Mouse (Mus musculus) splenic B cell, adult 2 months (primary cell): ENCODE measurements around the gene Tbc1d22a.

Source experiments
- DNase-seq: peaks from one replicate; pipeline ENCODE4 v3.0.0-alpha.2; 2011; ENCODE audit warnings: low read depth, low spot score
- H3K27me3 ChIP-seq: 2 replicates; pipeline ENCODE4 v1.6.1; 2012; ENCODE audit warnings: mild to moderate bottlenecking, low read length, moderate library complexity, mixed read lengths; ENCODE audit not compliant: control insufficient read depth, poor library complexity, insufficient read depth, severe bottlenecking
- H3K36me3 ChIP-seq: 2 replicates; pipeline ENCODE4 v1.6.1; 2012; ENCODE audit warnings: mild to moderate bottlenecking, low read length, moderate library complexity, mixed read lengths; ENCODE audit not compliant: control insufficient read depth, poor library complexity, insufficient read depth, severe bottlenecking

Tbc1d22a gene

DNA sequence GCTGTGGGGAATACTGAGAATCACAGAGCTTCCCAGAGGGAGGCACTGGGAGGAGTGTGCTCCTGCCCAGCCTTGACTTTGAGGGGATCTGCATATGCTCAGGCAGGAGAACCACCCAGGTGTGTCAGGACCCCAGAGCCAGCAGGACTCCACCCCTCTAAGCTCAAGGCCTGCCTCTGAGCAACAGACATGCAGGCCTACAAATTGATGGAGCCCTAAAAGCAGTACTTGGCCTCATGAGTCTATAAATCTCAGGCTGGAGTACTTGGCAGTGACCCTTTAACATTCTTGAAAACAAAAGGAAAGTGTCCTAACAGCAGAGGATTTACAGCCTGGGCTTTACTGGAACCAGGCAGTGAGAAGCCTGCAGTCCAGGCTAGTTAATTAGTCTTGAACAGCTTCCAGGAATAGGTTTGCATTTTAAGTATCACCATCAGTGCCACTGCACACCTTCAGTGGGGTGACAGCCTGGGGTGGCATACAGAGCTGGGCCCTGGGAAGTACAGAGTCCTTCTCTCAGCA lies 263.3 kb downstream of the Tbc1d22a start:
- no peak for DNase-seq
- H3K36me3 ChIP-seq: no peaks in the 10 kb centered on the region
- H3K27me3 ChIP-seq: no peaks in the 10 kb centered on the region

- no peaks in the 10 kb centered on the region for H3K27me3 ChIP-seq
- no peak for DNase-seq
- H3K36me3 ChIP-seq: no peaks in the 10 kb centered on the region
Measured at GRCm38 (mm10) chr15:86478685-86479502, 264.6 kb downstream of the Tbc1d22a start.

- Histone ChIP-seq H3K27me3 (no peaks in the 10 kb centered on the region), H3K36me3 (no peaks in the 10 kb centered on the region)
- DNase-seq: no peak
Measured at GRCm38 (mm10) chr15:86482362-86482761, 268.1 kb downstream of the Tbc1d22a start.

DNA sequence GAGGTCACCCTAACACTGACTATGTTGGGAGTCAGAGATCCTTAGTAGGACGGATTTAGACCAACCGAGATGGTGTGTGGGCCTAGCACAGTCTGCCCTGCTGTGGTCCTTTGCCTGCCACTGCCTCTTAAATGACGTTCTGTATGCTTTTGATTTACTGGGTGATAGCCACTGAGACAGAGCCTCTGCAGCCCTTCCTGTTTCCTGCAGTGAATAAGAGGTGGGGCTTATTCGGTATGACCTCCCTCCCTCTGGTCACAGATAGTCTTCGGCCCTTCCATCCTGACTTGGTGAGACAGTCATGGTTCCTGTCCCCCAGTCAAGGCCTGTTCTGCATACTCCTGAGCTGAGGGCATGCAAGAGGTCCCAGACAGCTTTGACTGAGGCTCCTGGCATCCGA lies 271.6 kb downstream of the Tbc1d22a start:
- Histone ChIP-seq H3K27me3 (no peaks in the 10 kb centered on the region), H3K36me3 (no peaks in the 10 kb centered on the region)
- no peak for DNase-seq

- no peak for DNase-seq
- no peaks in the 10 kb centered on the region for H3K27me3 ChIP-seq
- H3K36me3 ChIP-seq: no peaks in the 10 kb centered on the region
Measured at GRCm38 (mm10) chr15:86487359-86487758, 273.1 kb downstream of the Tbc1d22a start.

GRCm38 (mm10) chr15:86491434-86492099 lies 277.3 kb downstream of the Tbc1d22a start:
- no peak for DNase-seq
- Histone ChIP-seq H3K36me3 (no peaks in the 10 kb centered on the region), H3K27me3 (no peaks in the 10 kb centered on the region)

DNA sequence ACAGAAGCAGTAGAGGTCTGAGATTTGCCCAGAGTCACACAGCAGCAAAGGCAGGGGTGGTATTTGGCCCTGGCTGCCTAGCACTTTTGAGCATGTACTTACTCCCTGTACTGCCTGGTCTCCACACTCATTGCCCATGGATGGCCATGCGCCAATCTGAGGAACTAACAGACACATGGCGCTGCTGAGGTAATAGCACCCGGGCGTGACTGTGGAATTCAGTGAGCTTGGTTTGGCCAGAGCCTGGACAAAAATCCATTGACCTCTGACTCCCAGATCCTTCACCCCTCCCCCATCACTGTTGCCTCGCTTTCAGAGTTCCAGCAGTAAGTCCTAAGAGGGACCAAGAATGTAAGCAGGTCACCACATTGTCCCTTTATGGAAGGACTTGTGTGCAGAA lies 278.4 kb downstream of the Tbc1d22a start:
- Histone ChIP-seq H3K36me3 (0 out of 2 replicates have a peak, but pooled peaks cover 1% of the 10 kb centered on the region), H3K27me3 (no peaks in the 10 kb centered on the region)
- no peak for DNase-seq

DNA sequence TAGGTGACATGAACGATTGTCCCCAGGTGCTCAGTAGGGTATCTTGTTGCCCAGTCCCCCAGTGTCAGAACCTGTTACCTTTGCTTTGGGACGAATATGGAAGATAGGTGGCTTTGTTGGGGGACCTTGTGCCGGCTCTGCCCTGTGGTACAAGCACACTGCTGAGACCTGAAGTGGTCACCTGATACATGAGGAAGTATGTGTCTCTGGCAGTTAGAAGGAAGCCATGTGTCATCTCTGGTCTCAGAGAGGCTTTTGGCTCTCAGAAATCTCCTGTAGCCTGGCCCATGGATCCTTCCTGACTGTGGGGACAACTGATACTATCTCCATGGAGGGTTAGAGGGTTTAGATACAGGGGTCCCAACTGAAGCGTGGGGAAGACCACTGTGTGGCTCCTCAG lies 281.9 kb downstream of the Tbc1d22a start:
- Histone ChIP-seq H3K27me3 (no peaks in the 10 kb centered on the region), H3K36me3 (0 out of 2 replicates have a peak, but pooled peaks cover 4% of the 10 kb centered on the region)
- no peak for DNase-seq

DNA sequence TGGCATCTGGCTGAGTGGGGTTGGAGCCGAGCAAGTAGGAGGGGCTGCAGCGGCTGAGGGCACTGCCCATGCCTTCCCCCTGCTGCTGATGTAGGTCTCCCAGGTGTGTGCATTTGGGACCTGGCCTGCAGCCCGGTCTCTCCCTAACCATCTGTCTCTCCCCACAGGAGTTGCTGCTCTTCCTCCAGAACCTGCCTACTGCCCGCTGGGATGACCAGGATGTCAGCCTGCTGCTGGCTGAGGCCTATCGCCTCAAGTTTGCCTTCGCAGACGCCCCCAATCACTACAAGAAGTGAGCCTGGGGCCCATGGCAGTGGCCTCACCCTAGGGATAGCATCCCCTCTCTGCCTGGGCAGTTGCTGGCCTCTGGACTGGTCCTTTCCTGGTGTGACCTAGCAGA lies 282.4 kb downstream of the Tbc1d22a start:
- DNase-seq: no peak
- Histone ChIP-seq H3K36me3 (0 out of 2 replicates have a peak, but pooled peaks cover 4% of the 10 kb centered on the region), H3K27me3 (no peaks in the 10 kb centered on the region)

DNA sequence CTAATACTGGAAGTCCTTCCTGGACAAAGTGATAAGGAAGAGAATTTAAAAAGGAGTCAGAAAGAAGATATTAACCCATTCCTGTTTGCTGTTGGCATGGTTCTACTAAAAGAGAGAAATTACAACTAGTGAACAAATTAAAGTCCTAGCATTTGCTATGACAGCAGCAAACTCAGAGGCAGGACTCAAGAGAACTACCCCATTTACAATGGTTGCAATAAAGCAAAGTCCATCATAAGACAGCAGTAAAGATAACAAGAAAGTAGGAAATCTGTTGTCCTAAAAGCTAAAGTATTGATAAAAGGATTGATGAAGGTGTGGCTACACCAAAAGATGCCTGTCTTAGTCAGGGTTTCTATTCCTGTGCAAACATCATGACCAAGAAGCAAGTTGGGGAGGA lies 286.3 kb downstream of the Tbc1d22a start:
- H3K36me3 ChIP-seq: 0 out of 2 replicates have a peak, but pooled peaks cover 4% of the 10 kb centered on the region
- DNase-seq: no peak
- no peaks in the 10 kb centered on the region for H3K27me3 ChIP-seq

GRCm38 (mm10) chr15:86503413-86503812 lies 289.2 kb downstream of the Tbc1d22a start:
- DNase-seq: no peak
- 0 out of 2 replicates have a peak, but pooled peaks cover 2% of the 10 kb centered on the region for H3K36me3 ChIP-seq
- H3K27me3 ChIP-seq: no peaks in the 10 kb centered on the region

GRCm38 (mm10) chr15:86506666-86507065 lies 292.4 kb downstream of the Tbc1d22a start:
- DNase-seq: no peak
- H3K36me3 ChIP-seq: no peaks in the 10 kb centered on the region
- no peaks in the 10 kb centered on the region for H3K27me3 ChIP-seq

DNA sequence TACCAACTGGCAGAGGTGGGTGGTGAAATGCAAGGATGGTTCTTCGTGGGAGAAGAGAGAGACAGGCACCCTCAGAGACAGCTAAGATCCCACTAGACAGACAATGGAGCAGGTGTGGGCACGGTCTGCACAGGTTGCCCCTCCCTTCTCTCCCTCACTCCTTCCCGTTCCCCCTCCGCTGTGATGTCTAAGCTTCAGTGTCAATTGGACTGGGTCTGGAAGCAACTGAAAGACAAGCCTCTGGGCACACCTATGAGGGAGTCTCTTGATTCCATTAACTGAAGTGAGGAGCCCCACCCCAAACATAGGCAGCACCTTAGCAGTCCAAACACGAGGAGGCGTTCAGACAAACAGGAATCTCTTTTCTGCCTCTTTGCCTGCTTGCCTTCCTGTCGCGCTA lies 293.3 kb downstream of the Tbc1d22a start:
- no peak for DNase-seq
- Histone ChIP-seq H3K27me3 (no peaks in the 10 kb centered on the region), H3K36me3 (no peaks in the 10 kb centered on the region)

DNA sequence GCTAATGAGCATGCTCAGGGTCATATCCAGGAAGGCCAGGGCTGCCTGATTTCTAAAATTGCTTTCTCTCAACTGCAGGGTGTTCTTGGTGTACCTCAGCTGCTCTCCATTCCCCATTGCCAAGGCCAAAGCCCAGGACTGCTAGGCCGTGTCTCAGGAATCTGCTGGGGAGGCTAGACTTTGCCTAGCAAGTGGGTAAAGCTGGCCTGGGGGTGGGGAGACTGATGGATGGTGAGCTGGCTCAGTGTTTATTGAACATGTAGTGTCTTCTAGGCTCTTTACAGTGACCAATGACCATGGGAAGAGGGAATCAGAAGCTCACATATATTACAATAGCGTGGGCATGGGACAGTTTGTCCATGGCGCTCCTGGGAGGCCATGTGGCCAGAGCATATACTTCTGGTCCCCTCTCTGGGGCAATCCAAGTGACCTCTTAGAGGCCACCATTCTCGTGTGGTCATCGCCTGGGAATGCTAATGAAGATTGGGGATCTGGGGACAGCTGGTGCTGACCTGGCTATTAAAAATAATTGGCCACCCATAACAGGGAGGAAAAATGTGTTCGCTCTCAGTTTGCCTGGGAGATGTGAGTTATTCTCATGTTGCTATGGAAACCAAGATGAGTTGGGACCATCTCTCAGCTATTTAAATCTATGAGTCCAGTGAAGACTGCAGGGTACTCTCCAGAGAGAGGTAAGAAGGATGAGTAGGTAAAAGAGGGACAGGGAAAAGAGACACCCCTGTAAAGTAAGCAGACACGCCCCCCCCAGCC lies 294.3 kb downstream of the Tbc1d22a start:
- Histone ChIP-seq H3K36me3 (no peaks in the 10 kb centered on the region), H3K27me3 (no peaks in the 10 kb centered on the region)
- no peak for DNase-seq
